Mouse (Mus musculus): ENCODE data around the gene Itga3. TPM values are rescaled to one million over a fixed set of nuclear protein-coding genes. Genes with fewer than 3 reads are reported as not detected.

Itga3 gene
- polyA plus RNA-seq, 1 experiment from 2014 or later, result 16.6 TPM

DNA sequence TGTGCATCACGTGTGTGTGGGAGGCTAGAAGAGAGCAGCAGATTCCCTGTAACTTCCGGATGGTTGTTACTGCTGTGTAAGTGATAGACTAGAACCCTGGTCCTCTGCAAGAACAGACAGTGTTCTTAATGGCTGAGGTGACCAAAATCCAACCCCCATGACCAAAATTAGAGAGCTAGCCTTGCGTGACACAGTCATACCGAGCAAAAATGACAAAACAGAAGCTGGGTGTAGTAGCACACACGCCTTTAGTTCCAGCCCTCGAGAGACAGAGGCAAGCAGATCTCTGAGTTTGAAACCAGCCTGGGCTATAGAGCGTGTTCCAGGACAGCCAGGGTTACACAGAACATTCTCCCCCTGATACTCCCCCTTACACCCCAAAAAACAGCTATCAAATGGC, 33.5 kb upstream of the Itga3 start:
- WGBS, result 83% methylated on average over 7 of the region's 7 CpGs
- ATAC-seq, result no peak

DNA sequence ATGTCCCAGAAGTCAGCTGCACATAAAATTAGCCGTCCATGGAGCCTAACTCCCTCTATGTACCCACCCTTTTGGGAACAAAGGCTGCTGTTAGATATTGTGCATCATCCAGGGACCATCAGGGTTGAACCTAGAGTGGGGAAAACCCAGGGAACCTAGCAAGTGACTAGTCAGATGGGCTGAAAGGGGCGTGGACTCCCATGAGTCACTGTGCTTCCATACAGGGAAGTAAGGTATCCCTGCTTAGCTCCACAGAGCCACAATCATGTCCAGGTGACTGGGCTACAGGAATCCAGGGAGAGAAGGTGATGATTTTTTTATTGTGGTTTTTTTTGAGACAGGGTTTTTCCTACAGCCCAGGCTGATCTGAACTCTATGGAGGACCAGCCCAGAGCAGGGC, 32.4 kb upstream of the Itga3 start:
- Histone ChIP-seq H3K27me3 (ENCODE audit: control insufficient read depth, insufficient read depth, low read depth, low read length) (no peaks in the 10 kb centered on the region; the same call in 1 of the 2 replicates), H3K4me1 (ENCODE audit: control insufficient read depth, insufficient read depth, low read length) (peaks cover 6% of the 10 kb centered on the region), H3K4me3 (ENCODE audit: low read depth, low read length) (no peak overlapping the region), H3K27ac (ENCODE audit: low read length) (no peak overlapping the region), H3K9me3 (replicated peaks; ENCODE audit: control insufficient read depth, low read length, poor library complexity, severe bottlenecking) (no peaks in the 10 kb centered on the region), H3K4me2 (ENCODE audit: low read length) (no peak overlapping the region), H3K36me3 (ENCODE audit: control insufficient read depth, insufficient read depth, low read length) (no peaks in the 10 kb centered on the region), H3K9ac (ENCODE audit: low read depth, low read length) (no peak overlapping the region)
- WGBS, result 85% methylated on average over 2 of the region's 2 CpGs
- ATAC-seq, result no peak

More for the DNA sequence above, 33.5 kb upstream of the Itga3 start:
- Histone ChIP-seq H3K4me1 (ENCODE audit: control insufficient read depth, insufficient read depth, low read length) (peaks cover 6% of the 10 kb centered on the region), H3K27ac (ENCODE audit: low read length) (no peak overlapping the region), H3K27me3 (ENCODE audit: control insufficient read depth, insufficient read depth, low read depth, low read length) (no peaks in the 10 kb centered on the region; the same call in 1 of the 2 replicates), H3K9me3 (replicated peaks; ENCODE audit: control insufficient read depth, low read length, poor library complexity, severe bottlenecking) (no peaks in the 10 kb centered on the region), H3K36me3 (ENCODE audit: control insufficient read depth, insufficient read depth, low read length) (no peaks in the 10 kb centered on the region), H3K9ac (ENCODE audit: low read depth, low read length) (no peak overlapping the region), H3K4me3 (ENCODE audit: low read depth, low read length) (no peak overlapping the region), H3K4me2 (ENCODE audit: low read length) (no peak overlapping the region)

DNA sequence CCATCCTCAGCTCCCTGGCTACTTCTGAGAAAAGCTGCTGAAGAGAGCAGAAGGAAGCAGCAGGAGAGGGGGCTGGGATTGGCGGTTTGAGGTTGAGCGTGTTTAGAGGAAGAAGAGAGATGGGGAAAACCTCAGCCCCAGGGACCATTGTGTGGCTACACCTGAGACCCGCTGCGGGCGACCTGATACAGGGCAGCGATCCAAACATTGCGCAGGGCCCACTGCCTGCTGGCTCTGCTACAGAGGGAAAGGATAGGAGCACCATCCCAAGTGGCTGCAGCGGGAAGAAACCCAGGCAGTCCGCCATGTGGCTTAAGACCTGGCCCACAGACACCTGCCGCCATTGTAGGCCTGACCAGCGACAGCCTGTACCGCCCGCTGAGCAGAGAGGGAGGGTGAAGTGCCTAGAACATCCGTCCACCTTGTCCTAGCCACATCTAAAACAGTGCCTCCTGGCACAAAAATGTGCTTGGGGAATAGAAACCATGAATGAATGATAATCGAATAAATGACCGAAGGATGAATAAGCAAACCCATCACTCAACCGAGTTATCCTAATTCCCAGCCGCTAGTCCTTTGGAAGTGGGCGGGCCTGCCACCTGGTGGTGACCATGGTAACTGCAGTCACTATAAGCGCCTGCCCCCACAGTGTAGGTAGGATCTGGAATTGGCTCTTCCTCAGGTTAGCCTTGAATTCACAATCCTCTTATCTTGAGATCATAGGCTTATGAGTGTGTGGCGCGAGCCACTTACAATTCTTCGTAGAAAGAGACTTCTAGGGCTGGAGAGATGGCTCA, 30.0 kb upstream of the Itga3 start:
- H3K9me3 ChIP-seq (replicated peaks; ENCODE audit: control insufficient read depth, low read length, poor library complexity, severe bottlenecking), result no peaks in the 10 kb centered on the region
- no peaks in the 10 kb centered on the region for H3K36me3 ChIP-seq (ENCODE audit: control insufficient read depth, insufficient read depth, low read length)
- no peaks in the 10 kb centered on the region; the same call in 1 of the 2 replicates for H3K27me3 ChIP-seq (ENCODE audit: control insufficient read depth, insufficient read depth, low read depth, low read length)
- H3K4me3 ChIP-seq (ENCODE audit: low read depth, low read length), result no peak overlapping the region
- 33% methylated on average over 23 of the region's 23 CpGs for WGBS
- H3K9ac ChIP-seq (ENCODE audit: low read depth, low read length), result no peak overlapping the region
- no peak overlapping the region for H3K27ac ChIP-seq (ENCODE audit: low read length)
- H3K4me2 ChIP-seq (ENCODE audit: low read length), result peak overlapping the region; percentile 22; the same call in 1 of the 2 replicates
- ATAC-seq, result peak; percentile 67
- peaks cover 6% of the 10 kb centered on the region for H3K4me1 ChIP-seq (ENCODE audit: control insufficient read depth, insufficient read depth, low read length)

DNA sequence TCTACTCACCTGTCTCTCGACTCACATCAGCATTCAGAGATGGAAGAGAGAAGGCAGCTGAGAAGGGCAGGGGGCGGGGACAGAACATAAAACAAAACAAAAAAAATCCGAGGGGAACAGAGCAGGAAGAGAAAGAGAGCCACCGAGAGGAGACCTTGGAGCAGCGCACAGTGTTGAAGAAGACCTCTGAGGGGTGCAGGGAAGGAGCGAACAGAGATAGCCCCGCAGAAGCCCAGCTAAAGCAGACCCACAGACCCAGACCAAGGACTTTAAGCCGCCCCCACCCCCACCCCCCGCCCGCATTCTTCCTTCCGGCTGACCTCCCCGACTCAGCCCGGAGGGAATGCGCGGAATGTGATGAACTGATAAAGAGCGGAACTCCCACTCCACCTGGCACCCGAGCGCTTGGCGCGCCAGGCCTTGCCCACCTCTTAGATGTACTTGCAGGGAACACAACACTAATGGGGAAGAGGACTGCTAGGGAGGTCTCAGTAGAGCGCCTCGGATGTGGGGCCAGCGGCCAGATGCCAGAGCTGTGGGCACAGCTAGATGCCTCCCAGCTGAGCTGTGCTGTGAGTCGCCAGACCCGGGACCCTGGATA, 28.8 kb upstream of the Itga3 start:
- Histone ChIP-seq H3K4me2 (ENCODE audit: low read length) (peak overlapping the region; percentile 42), H3K36me3 (ENCODE audit: control insufficient read depth, insufficient read depth, low read length) (no peaks in the 10 kb centered on the region), H3K27me3 (ENCODE audit: control insufficient read depth, insufficient read depth, low read depth, low read length) (no peaks in the 10 kb centered on the region; the same call in 1 of the 2 replicates), H3K27ac (ENCODE audit: low read length) (no peak overlapping the region), H3K9me3 (replicated peaks; ENCODE audit: control insufficient read depth, low read length, poor library complexity, severe bottlenecking) (no peaks in the 10 kb centered on the region), H3K4me3 (ENCODE audit: low read depth, low read length) (no peak overlapping the region), H3K9ac (ENCODE audit: low read depth, low read length) (no peak overlapping the region), H3K4me1 (ENCODE audit: control insufficient read depth, insufficient read depth, low read length) (peaks cover 6% of the 10 kb centered on the region)
- no peak for ATAC-seq
- 6% methylated on average over 25 of the region's 25 CpGs for WGBS

DNA sequence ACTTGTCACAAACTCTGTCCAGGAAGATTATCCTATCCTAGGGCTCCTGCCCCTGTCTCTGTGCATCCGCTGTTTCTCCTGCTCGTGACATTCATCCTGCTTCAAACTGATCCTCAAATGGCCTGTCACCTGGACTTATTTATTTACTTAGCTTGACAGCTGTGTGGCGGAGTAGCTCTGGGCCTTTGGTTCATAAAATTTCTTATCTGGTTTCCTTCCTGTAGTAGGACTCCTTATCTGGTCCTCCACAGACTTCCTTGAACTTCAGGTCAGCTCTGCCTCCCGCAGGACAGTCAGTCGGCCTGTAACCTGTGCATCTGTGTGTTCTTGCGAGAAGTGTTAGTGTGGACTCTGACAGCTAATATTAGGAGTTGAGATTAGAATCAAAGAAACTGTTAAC, 27.7 kb upstream of the Itga3 start:
- no peak overlapping the region for H3K27ac ChIP-seq (ENCODE audit: low read length)
- H3K9me3 ChIP-seq (replicated peaks; ENCODE audit: control insufficient read depth, low read length, poor library complexity, severe bottlenecking), result no peaks in the 10 kb centered on the region
- H3K27me3 ChIP-seq (ENCODE audit: control insufficient read depth, insufficient read depth, low read depth, low read length), result no peaks in the 10 kb centered on the region; the same call in 1 of the 2 replicates
- H3K4me2 ChIP-seq (ENCODE audit: low read length), result no peak overlapping the region
- WGBS, result 72% methylated on average over 6 of the region's 6 CpGs
- ATAC-seq, result no peak
- H3K4me3 ChIP-seq (ENCODE audit: low read depth, low read length), result no peak overlapping the region
- no peaks in the 10 kb centered on the region for H3K36me3 ChIP-seq (ENCODE audit: control insufficient read depth, insufficient read depth, low read length)
- H3K9ac ChIP-seq (ENCODE audit: low read depth, low read length), result no peak overlapping the region
- H3K4me1 ChIP-seq (ENCODE audit: control insufficient read depth, insufficient read depth, low read length), result peaks cover 6% of the 10 kb centered on the region

DNA sequence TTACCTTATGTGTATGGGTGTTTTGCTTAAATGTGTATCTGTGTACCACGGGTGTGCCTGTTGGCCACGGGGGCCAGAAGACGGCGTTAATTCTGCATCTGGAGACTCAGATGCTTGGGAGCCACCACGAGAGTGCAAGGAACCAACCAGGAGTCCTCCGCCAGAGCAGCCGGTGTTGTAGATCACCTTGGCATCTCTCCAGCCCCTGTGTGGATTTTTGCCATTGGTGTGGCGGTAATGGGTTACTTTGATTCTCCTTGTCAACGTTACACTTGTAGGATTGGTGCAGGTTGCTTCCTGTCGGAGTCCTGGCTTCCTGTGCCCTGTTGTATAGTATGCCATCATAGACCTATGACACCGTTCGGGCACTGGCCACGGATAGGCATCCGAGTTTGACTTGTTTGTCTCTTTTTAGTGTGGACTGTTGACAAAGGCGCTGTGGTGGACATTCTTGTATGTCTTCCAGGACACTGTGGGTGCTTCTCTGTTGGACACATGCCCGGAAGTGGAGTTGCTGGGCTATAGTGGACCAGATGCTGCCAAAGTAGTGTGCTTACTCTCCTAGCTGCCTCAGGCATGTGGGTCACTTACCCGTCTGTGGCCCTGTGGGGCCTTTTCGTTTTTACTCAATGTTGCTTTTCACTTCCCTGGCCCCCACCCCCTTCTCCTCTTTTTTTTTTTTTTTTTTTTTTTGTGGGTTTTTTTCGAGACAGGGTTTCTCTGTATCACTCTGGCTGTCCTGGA, 25.7 kb upstream of the Itga3 start:
- H3K4me1 ChIP-seq (ENCODE audit: control insufficient read depth, insufficient read depth, low read length), result peaks cover 6% of the 10 kb centered on the region
- no peak overlapping the region for H3K27ac ChIP-seq (ENCODE audit: low read length)
- H3K27me3 ChIP-seq (ENCODE audit: control insufficient read depth, insufficient read depth, low read depth, low read length), result no peaks in the 10 kb centered on the region; the same call in 1 of the 2 replicates
- H3K4me2 ChIP-seq (ENCODE audit: low read length), result no peak overlapping the region
- no peak for ATAC-seq
- no peak overlapping the region for H3K4me3 ChIP-seq (ENCODE audit: low read depth, low read length)
- H3K9me3 ChIP-seq (replicated peaks; ENCODE audit: control insufficient read depth, low read length, poor library complexity, severe bottlenecking), result no peaks in the 10 kb centered on the region
- H3K9ac ChIP-seq (ENCODE audit: low read depth, low read length), result no peak overlapping the region
- H3K36me3 ChIP-seq (ENCODE audit: control insufficient read depth, insufficient read depth, low read length), result no peaks in the 10 kb centered on the region
- WGBS, result 93% methylated on average over 19 of the region's 19 CpGs

DNA sequence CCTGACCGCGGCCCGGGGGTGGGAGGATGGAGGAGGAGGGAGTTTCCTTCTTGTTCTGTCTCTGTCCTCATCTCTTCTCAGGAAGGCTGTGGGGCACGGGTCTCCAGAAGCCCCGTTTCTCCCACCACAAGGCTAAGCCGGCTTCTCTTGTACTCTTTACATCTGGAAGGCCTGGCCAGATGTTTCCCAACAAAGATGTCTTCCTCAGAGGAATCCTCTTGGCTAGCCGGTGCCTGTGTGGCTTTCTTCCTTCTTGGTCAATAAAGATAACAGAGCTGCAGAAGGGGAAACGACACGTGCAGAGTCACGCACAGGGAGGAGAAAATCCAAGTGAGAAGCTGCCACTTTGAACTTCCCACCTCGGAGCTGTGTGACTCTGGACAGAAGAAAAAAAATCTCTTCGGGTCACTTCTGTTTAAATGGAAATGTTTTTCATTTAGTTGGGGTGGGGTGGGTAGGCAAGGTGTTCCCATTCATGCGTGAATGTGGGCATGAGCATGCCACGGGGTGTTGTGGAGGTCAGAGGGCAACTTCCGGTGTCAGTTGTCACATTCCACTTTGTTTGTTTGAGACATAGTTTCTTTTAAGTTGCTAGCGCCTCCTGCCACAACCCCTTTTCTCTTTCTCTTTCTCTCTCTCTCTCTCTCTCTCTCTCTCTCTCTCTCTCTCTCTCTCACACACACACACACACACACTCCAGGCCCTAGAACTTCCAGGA, 24.6 kb upstream of the Itga3 start:
- no peak overlapping the region for H3K9ac ChIP-seq (ENCODE audit: low read depth, low read length)
- H3K4me2 ChIP-seq (ENCODE audit: low read length), result no peak overlapping the region
- peaks cover 2% of the 10 kb centered on the region for H3K4me1 ChIP-seq (ENCODE audit: control insufficient read depth, insufficient read depth, low read length)
- no peak overlapping the region for H3K4me3 ChIP-seq (ENCODE audit: low read depth, low read length)
- no peaks in the 10 kb centered on the region for H3K36me3 ChIP-seq (ENCODE audit: control insufficient read depth, insufficient read depth, low read length)
- H3K9me3 ChIP-seq (replicated peaks; ENCODE audit: control insufficient read depth, low read length, poor library complexity, severe bottlenecking), result no peaks in the 10 kb centered on the region
- no peak for ATAC-seq
- 26% methylated on average over 16 of the region's 16 CpGs for WGBS
- no peaks in the 10 kb centered on the region; the same call in 1 of the 2 replicates for H3K27me3 ChIP-seq (ENCODE audit: control insufficient read depth, insufficient read depth, low read depth, low read length)
- no peak overlapping the region for H3K27ac ChIP-seq (ENCODE audit: low read length)

DNA sequence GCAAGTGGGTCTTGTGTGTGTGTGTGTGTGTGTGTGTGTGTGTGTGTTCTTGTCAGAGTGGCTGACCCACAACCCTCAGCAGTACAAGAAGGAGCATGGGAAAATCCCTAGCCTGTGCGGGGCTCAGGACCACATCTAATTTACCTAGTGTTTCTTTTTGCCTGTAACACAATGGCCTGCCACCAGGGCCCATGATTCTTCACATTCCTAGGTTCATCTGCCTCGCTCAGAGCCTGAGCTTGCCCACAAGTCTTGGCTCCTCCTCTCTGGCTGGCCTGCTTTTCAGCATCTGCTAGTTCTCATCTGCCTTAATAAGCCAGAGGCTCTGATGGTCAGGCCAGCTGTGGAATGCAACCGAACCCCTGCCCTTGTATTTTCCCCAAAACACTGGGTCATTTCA, 23.8 kb upstream of the Itga3 start:
- Histone ChIP-seq H3K9me3 (replicated peaks; ENCODE audit: control insufficient read depth, low read length, poor library complexity, severe bottlenecking) (no peaks in the 10 kb centered on the region), H3K4me1 (ENCODE audit: control insufficient read depth, insufficient read depth, low read length) (peaks cover 2% of the 10 kb centered on the region), H3K36me3 (ENCODE audit: control insufficient read depth, insufficient read depth, low read length) (no peaks in the 10 kb centered on the region), H3K9ac (ENCODE audit: low read depth, low read length) (no peak overlapping the region), H3K27me3 (ENCODE audit: control insufficient read depth, insufficient read depth, low read depth, low read length) (no peaks in the 10 kb centered on the region), H3K27ac (ENCODE audit: low read length) (no peak overlapping the region), H3K4me2 (ENCODE audit: low read length) (no peak overlapping the region), H3K4me3 (ENCODE audit: low read depth, low read length) (no peak overlapping the region)
- no peak for ATAC-seq
- 32% methylated on average over 3 of the region's 3 CpGs for WGBS
